Mouse (Mus musculus) MEL (cell line): ENCODE measurements around the gene Parp11. TPM values are rescaled to one million over a fixed set of nuclear protein-coding genes. Genes with fewer than 3 reads are reported as not detected.

ENCODE experiments used
- DNase-seq: peaks from one replicate; pipeline ENCODE4 v3.0.0; 2011; ENCODE audit warnings: low read depth, low spot score
- H3K27ac ChIP-seq: 2 replicates; pipeline ENCODE4 v1.5.1; 2012; ENCODE audit warnings: low read depth, mild to moderate bottlenecking, control low read depth, low read length, moderate library complexity; ENCODE audit not compliant: control insufficient read depth
- H3K27me3 ChIP-seq, 2 experiments: fragments of 150-350 bp in 1 of 2; sonication (generic) in 1 of 2; 2 replicates each; pipeline ENCODE4 v1.6.1; 2012; ENCODE audit warnings: low read length in 2 of 2, mild to moderate bottlenecking in 2 of 2, improper control_type of control experiment in 1 of 2, moderate library complexity in 1 of 2; ENCODE audit not compliant: insufficient read depth in 2 of 2, control insufficient read depth in 1 of 2
- H3K36me3 ChIP-seq, 2 experiments: 2 replicates each; pipeline ENCODE4 v1.6.1; 2012 to 2014; ENCODE audit warnings: low read length in 2 of 2, improper control_type of control experiment in 1 of 2, inconsistent platforms in 1 of 2, mild to moderate bottlenecking in 1 of 2; ENCODE audit not compliant: insufficient read depth in 2 of 2, control insufficient read depth in 1 of 2
- H3K4me1 ChIP-seq, 2 experiments: fragments of 150-350 bp in 1 of 2; sonication (generic) in 1 of 2; 2 replicates each; pipeline ENCODE4 v1.6.1; 2012; ENCODE audit warnings: low read length in 2 of 2, improper control_type of control experiment in 1 of 2, mild to moderate bottlenecking in 1 of 2; ENCODE audit not compliant: insufficient read depth in 2 of 2, control insufficient read depth in 1 of 2
- H3K4me3 ChIP-seq, 2 experiments: fragments of 150-350 bp in 1 of 2; sonication (generic) in 1 of 2; 2 replicates each; pipeline ENCODE4 v1.5.1; 2012; ENCODE audit warnings: low read depth in 2 of 2, low read length in 2 of 2, mild to moderate bottlenecking in 2 of 2, moderate library complexity in 2 of 2, control low read depth in 1 of 2, improper control_type of control experiment in 1 of 2; ENCODE audit not compliant: control insufficient read depth in 1 of 2, insufficient read depth in 1 of 2
- H3K79me2 ChIP-seq: 2 replicates; pipeline ENCODE4 v1.6.1; 2012; ENCODE audit warnings: mild to moderate bottlenecking, low read length, moderate library complexity; ENCODE audit not compliant: control insufficient read depth, poor library complexity, insufficient read depth
- H3K9ac ChIP-seq: 2 replicates; pipeline ENCODE4 v1.6.1; 2012; ENCODE audit warnings: low read depth, mild to moderate bottlenecking, control low read depth, low read length, moderate library complexity; ENCODE audit not compliant: control insufficient read depth, poor library complexity, severe bottlenecking
- H3K9me3 ChIP-seq: fragments of 150-350 bp; sonication (generic); replicated peaks from 2 replicates; pipeline ENCODE4 v1.6.1; 2012; ENCODE audit warnings: mild to moderate bottlenecking, low read length, improper control_type of control experiment, moderate library complexity; ENCODE audit not compliant: insufficient read depth
- CTCF ChIP-seq, 3 experiments: IDR thresholded peaks in 2 of 3; conservative IDR thresholded peaks in 1 of 3; 2 replicates each; pipeline ENCODE4 v1.5.1; 2011 to 2012; ENCODE audit warnings: low read length in 3 of 3, low read depth in 2 of 3, mild to moderate bottlenecking in 2 of 3, improper control_type of control experiment in 1 of 3, inconsistent platforms in 1 of 3, mixed read lengths in 1 of 3, moderate library complexity in 1 of 3; ENCODE audit not compliant: control insufficient read depth in 1 of 3, insufficient read depth in 1 of 3, poor library complexity in 1 of 3, severe bottlenecking in 1 of 3
- ELF1 ChIP-seq: IDR thresholded peaks from 2 replicates; pipeline ENCODE4 v1.6.1; 2014; ENCODE audit warnings: low read depth, mild to moderate bottlenecking, inconsistent platforms, low read length, improper control_type of control experiment, moderate library complexity
- GATA1 ChIP-seq: IDR thresholded peaks from 2 replicates; pipeline ENCODE4 v1.6.1; 2011; ENCODE audit warnings: low read depth, low read length, improper control_type of control experiment
- KAT2A ChIP-seq: conservative IDR thresholded peaks from 2 replicates; pipeline ENCODE4 v1.6.1; 2012; ENCODE audit warnings: low read depth, low read length, improper control_type of control experiment, inconsistent platforms
- MAZ ChIP-seq: IDR thresholded peaks from 2 replicates; pipeline ENCODE4 v1.6.1; 2012; ENCODE audit warnings: low read depth, mild to moderate bottlenecking, inconsistent platforms, low read length, improper control_type of control experiment
- MXI1 ChIP-seq: IDR thresholded peaks from 2 replicates; pipeline ENCODE4 v1.6.1; 2011; ENCODE audit warnings: mild to moderate bottlenecking, low read depth, low read length, improper control_type of control experiment
- POLR2AphosphoS5 ChIP-seq: IDR thresholded peaks from 2 replicates; pipeline ENCODE4 v1.6.1; 2012; ENCODE audit warnings: low read depth, borderline replicate concordance, mild to moderate bottlenecking, inconsistent platforms, low read length, moderate library complexity, mixed read lengths
- RAD21 ChIP-seq: IDR thresholded peaks from 2 replicates; pipeline ENCODE4 v1.6.1; 2011; ENCODE audit warnings: mild to moderate bottlenecking, low read depth, low read length, improper control_type of control experiment
- SIN3A ChIP-seq: IDR thresholded peaks from 2 replicates; pipeline ENCODE4 v1.6.1; 2012; ENCODE audit warnings: low read length, improper control_type of control experiment, inconsistent platforms
- SMC3 ChIP-seq: IDR thresholded peaks from 2 replicates; pipeline ENCODE4 v1.6.1; 2011; ENCODE audit warnings: low read depth, low read length, improper control_type of control experiment
- TAL1 ChIP-seq: IDR thresholded peaks from 2 replicates; pipeline ENCODE4 v1.6.1; 2012; ENCODE audit warnings: mild to moderate bottlenecking, inconsistent platforms, low read length, moderate library complexity, mixed read lengths
- TCF12 ChIP-seq: IDR thresholded peaks from 2 replicates; pipeline ENCODE4 v1.6.1; 2014; ENCODE audit warnings: low read depth, mild to moderate bottlenecking, inconsistent platforms, low read length, improper control_type of control experiment, moderate library complexity
- ZC3H11A ChIP-seq: IDR thresholded peaks from 2 replicates; pipeline ENCODE4 v1.6.1; 2012; ENCODE audit warnings: low read depth, mild to moderate bottlenecking, inconsistent platforms, low read length, improper control_type of control experiment
- polyA plus RNA-seq, 2 experiments: library from polyadenylated mRNA; stranded (reverse) in 1 of 2; unstranded in 1 of 2; fragments of >175 nt in 1 of 2; fragments of >200 nt in 1 of 2; gene quantifications; 2 replicates each; pipeline versions ENCODE4 v1.2.1 to v1.2.4; 2012; ENCODE audit warnings: low replicate concordance in 2 of 2, low read depth in 1 of 2; ENCODE audit not compliant: insufficient read length in 2 of 2, insufficient read depth in 1 of 2, missing spikeins in 1 of 2
- total RNA-seq: library from RNA; depleted of rRNA; stranded (reverse); fragments of 300-350 nt; gene quantifications from 2 replicates; pipeline ENCODE4 v1.2.3, GENCODE M21; 2012; rRNA removed

The Parp11 gene
- total RNA-seq (4.9 and 5.9 TPM in 2 replicates), polyA plus RNA-seq (1 to 10 TPM in 1 of 2 experiments, not detected in 1; 8.2 TPM)

GRCm38 (mm10) chr6:127446436-127446890 lies at the start of gene Parp11:
TSS of gene Parp11 (plus strand) at chr6:127446840.
- TF ChIP-seq ZC3H11A (peak; percentile 70), SIN3A (0 out of 2 replicates have a peak, but pooled peaks have one; percentile 36), MXI1 (no peak), SMC3 (peak; percentile 74), POLR2AphosphoS5 (no peak), TAL1 (no peak), RAD21 (peak; percentile 90), KAT2A (no peak), GATA1 (peak; percentile 31; the same call in 1 of the 2 replicates), CTCF (IDR thresholded peaks at IDR 0.05 in 2 of 3, conservative IDR thresholded peaks at IDR 0.05 in 1 of 3; ENCODE audit: control insufficient read depth in 1 of 3, insufficient read depth in 1 of 3, low read depth in 2 of 3, low read length in 3 of 3, poor library complexity in 1 of 3, severe bottlenecking in 1 of 3) (peak; percentile 76 to 88 (median 85))
- H3K79me2 ChIP-seq, result no peaks in the 10 kb centered on the region
- H3K36me3 ChIP-seq, result peaks cover 0 to 16% of the 10 kb centered on the region in 2 experiments; a peak in 2 of 4 replicates
- H3K27me3 ChIP-seq, result no peaks in the 10 kb centered on the region
- H3K27ac ChIP-seq, result no peak within 1 kb of the TSS
- no peaks in the 10 kb centered on the region for H3K9me3 ChIP-seq
- H3K9ac ChIP-seq, result peak within 1 kb of the TSS; percentile 31; the same call in 1 of the 2 replicates
- peak; percentile 66 for DNase-seq
- peak within 1 kb of the TSS; percentile 47 to 52 for H3K4me3 ChIP-seq
- H3K4me1 ChIP-seq, result peaks cover 11 to 15% of the 10 kb centered on the region in 2 experiments

DNA sequence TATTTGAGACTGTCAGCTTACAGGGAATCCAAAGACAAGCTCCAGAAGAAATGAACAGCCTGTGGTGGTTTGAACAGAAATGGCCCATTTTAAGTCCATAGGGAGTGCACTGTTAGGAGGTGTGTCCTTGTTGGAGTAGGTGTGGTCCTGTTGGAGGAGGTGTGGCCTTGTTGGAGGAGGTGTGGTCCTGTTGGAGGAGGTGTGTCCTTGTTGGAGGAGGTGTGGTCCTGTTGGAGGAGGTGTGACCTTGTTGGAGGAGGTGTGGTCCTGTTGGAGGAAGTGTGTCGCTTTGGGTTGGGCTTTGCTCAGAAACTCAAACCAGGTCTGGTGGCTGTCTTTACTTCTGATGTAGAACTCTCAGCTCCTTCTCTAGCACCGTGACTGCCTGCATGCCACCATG lies 48.6 kb upstream of the Parp11 start:
- H3K9me3 ChIP-seq, result no peaks in the 10 kb centered on the region
- no peak overlapping the region for H3K9ac ChIP-seq
- no peak overlapping the region for H3K4me3 ChIP-seq
- no peak overlapping the region for H3K27ac ChIP-seq
- peak; percentile 80 for DNase-seq
- H3K4me1 ChIP-seq, result peaks cover 0 to 5% of the 10 kb centered on the region in 2 experiments; a peak in 2 of 4 replicates
- H3K79me2 ChIP-seq, result no peaks in the 10 kb centered on the region
- H3K36me3 ChIP-seq, result no peaks in the 10 kb centered on the region; a peak in 1 of 4 replicates
- TF ChIP-seq TCF12 (no peak), ELF1 (0 out of 2 replicates have a peak, but pooled peaks have one; percentile 8)
- no peaks in the 10 kb centered on the region for H3K27me3 ChIP-seq

GRCm38 (mm10) chr6:127401419-127401818 lies 45.2 kb upstream of the Parp11 start:
- Histone ChIP-seq H3K9ac (no peak overlapping the region), H3K9me3 (no peaks in the 10 kb centered on the region), H3K27me3 (peaks cover 0 to 1% of the 10 kb centered on the region in 2 experiments; a peak in 2 of 4 replicates), H3K36me3 (no peaks in the 10 kb centered on the region), H3K27ac (no peak overlapping the region), H3K79me2 (no peaks in the 10 kb centered on the region), H3K4me1 (no peaks in the 10 kb centered on the region), H3K4me3 (no peak overlapping the region)
- no peak for DNase-seq
- TF ChIP-seq SIN3A, result no peak
- TF ChIP-seq MAZ, result no peak
- no peak for TF ChIP-seq SMC3
